In the genomic region with DNA sequence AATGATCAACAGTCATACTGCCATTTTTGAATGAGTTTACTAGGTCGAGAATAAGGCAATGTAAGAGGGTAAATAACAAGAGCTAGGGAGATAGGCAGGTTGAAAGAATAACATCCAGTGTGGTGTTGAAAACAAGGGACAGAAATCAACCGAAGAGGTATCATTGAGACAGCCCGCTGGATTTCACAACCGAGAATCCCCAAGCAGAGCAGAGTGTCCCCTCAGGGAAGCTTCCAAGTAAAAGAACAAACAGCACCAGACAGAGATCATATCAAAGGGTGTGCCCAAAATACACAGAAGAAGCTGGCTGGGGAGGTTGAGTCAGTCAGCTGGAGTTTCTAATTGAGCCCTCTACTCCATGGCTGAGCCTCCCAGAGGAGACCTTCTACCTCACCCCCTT, we compare ENCODE assay signal across 21 mouse cellular contexts.
"Had no signal": no experiment of that assay in that cellular context is flagged by ENCODE, and none has a peak within 500 bp of the region (broad histone marks: within the 10 kb centered on the region; RNA-seq: fewer than 3 reads in every experiment).

No protein-coding gene starts in this region.

- H3K4me2 ChIP-seq: limb, embryonic 12.5 days; limb, embryonic 15.5 days; lung, embryonic 15.5 days; midbrain, embryonic 11.5 days; stomach, embryonic 15.5 days had no signal

- DNase-seq: kidney, adult 11 months; kidney, adult 9 months; kidney, postnatal 14 days; kidney, postnatal 4 days; left cerebral cortex, postnatal 4 days; lung, adult 18-20 months; lung, postnatal 10 days; lung, postnatal 4 days; midbrain, embryonic 14.5 days; retina, postnatal 1 day; right cerebral cortex, postnatal 25 days; spleen, adult 18-20 months; thymus, adult 2 months; thymus, postnatal 14 days; thymus, postnatal 4 days had no signal

- H3K27me3 ChIP-seq: limb, embryonic 12.5 days; limb, embryonic 15.5 days; lung, embryonic 15.5 days; stomach, embryonic 15.5 days had no signal

- H3K27ac ChIP-seq: limb, embryonic 12.5 days; limb, embryonic 15.5 days; liver, embryonic 14.5 days; lung, embryonic 15.5 days; stomach, embryonic 15.5 days had no signal

- H3K36me3 ChIP-seq: limb, embryonic 12.5 days; limb, embryonic 15.5 days; lung, embryonic 15.5 days; stomach, embryonic 15.5 days had no signal

- H3K4me3 ChIP-seq: limb, embryonic 12.5 days; limb, embryonic 15.5 days; lung, embryonic 15.5 days; stomach, embryonic 15.5 days had no signal

- H3K9ac ChIP-seq: limb, embryonic 12.5 days; limb, embryonic 15.5 days; liver, embryonic 14.5 days; lung, embryonic 15.5 days; stomach, embryonic 15.5 days had no signal

- H3K4me1 ChIP-seq: limb, embryonic 12.5 days; lung, embryonic 15.5 days; stomach, embryonic 15.5 days had no signal

- H3K9me3 ChIP-seq: limb, embryonic 12.5 days; limb, embryonic 15.5 days; lung, embryonic 15.5 days; stomach, embryonic 15.5 days had no signal
